Mouse (Mus musculus): Measurements from ENCODE around the gene Rap1gap.

DNA sequence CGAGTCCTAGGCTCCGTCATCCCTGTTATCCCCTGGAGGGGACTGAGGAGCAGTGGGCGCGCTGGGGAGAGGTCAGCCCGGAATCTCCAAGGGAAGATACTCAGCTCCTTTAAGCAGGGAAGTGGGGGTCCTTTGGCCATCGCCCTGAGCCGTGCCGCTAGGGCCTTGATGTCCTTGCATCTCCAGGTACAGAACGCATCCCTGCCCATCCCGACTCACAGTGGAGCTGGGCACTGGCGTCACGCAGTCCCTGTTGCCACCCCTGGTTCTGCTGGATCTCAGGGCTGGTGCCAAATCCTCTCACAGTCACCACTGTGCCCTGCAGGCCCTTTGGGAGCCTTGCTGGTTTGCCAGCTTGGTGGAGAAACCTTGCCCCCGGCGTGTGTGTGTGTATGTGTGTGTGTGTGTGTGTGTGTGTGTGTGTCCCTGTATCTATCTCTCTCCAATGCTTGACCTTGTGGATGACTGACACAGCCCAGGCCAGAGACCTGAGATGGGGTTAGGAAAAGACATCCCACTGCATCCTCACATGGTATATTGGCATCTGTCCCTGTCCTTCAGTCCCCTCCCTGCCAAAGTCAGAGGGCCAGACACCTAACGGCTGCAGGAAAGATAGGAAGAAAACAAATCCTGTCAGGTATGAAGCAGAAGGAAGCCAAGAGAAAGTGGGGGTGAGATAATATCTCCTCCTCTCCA lies 602 bp downstream of the Rap1gap start:
- TF ChIP-seq CTCF (IDR thresholded peaks at IDR 0.05; ENCODE audit: borderline replicate concordance, insufficient read depth, low read depth, low read length) (no peak), POLR2A (IDR thresholded peaks at IDR 0.05; ENCODE audit: borderline replicate concordance, insufficient read depth, low read length) (no peak)

All from cerebellum, adult 2 months (tissue).